Mouse (Mus musculus): ENCODE measurements around the gene Mov10l1.

GRCm38 (mm10) chr15:89089248-89090051 lies 106.7 kb downstream of the Mov10l1 start:
- no peak for TF ChIP-seq CTCF (IDR thresholded peaks at IDR 0.05; ENCODE audit: borderline replicate concordance, insufficient read depth, low read length)
- no peak for TF ChIP-seq POLR2A (IDR thresholded peaks at IDR 0.05; ENCODE audit: low read depth, low read length)
